Mouse (Mus musculus) hindbrain, embryonic 13.5 days (tissue): ENCODE data around the gene Arl15. TPM values are rescaled to one million over a fixed set of nuclear protein-coding genes. Genes with fewer than 3 reads are reported as not detected.
"Not testable (repeated sequence)": the region's sequence is repeated elsewhere in the genome, so short reads cannot be mapped to it uniquely, and the experiment has no call there.

ENCODE experiments used
- ATAC-seq: fragments of 200-750 bp; cut with Nextera tagmentation; 2 replicates; pipeline ENCODE4 v1.8.0; 2017; ENCODE audit warnings: moderate TSS enrichment; ENCODE audit not compliant: low FRiP score
- H3K27ac ChIP-seq: fragments of 300-500 bp; sonication (generic); 2 replicates; pipeline ENCODE4 v1.5.1; 2015; ENCODE audit warnings: inconsistent platforms, mild to moderate bottlenecking, moderate library complexity
- H3K27me3 ChIP-seq: fragments of 300-500 bp; sonication (generic); 2 replicates; pipeline ENCODE4 v1.6.1; 2015; ENCODE audit warnings: mild to moderate bottlenecking, inconsistent platforms
- H3K36me3 ChIP-seq: fragments of 300-500 bp; sonication (generic); 2 replicates; pipeline ENCODE4 v1.6.1; 2015; ENCODE audit warnings: mild to moderate bottlenecking, inconsistent platforms
- H3K4me1 ChIP-seq: fragments of 300-500 bp; sonication (generic); replicated peaks from 2 replicates; pipeline ENCODE4 v1.6.1; 2015; ENCODE audit warnings: inconsistent platforms
- H3K4me2 ChIP-seq: fragments of 300-500 bp; sonication (generic); 2 replicates; pipeline ENCODE4 v1.6.1; 2015; ENCODE audit warnings: inconsistent platforms, mild to moderate bottlenecking, moderate library complexity
- H3K4me3 ChIP-seq: fragments of 300-500 bp; sonication (generic); 2 replicates; pipeline ENCODE4 v1.5.1; 2015; ENCODE audit warnings: mild to moderate bottlenecking, inconsistent platforms
- H3K9ac ChIP-seq: fragments of 300-500 bp; sonication (generic); 2 replicates; pipeline ENCODE4 v1.6.1; 2015; ENCODE audit warnings: mild to moderate bottlenecking, inconsistent platforms
- H3K9me3 ChIP-seq: fragments of 300-500 bp; sonication (generic); 2 replicates; pipeline ENCODE4 v1.6.1; 2016; ENCODE audit warnings: inconsistent platforms
- WGBS: fragments of 180-500 bp; shearing (Covaris S2); methylation state at CpG from one replicate; pipeline ENCODE4 v1.1.7; 2015; 5-methylcytosine and 5-hydroxymethylcytosine counted together
- polyA plus RNA-seq: library from polyadenylated mRNA; unstranded; fragments of >200 nt; fragmentation: Nextera tagmentation; extraction: Ambion mirVana; gene quantifications from 2 replicates; pipeline ENCODE4 v1.2.1, GENCODE M21; 2015

Gene Arl15
- polyA plus RNA-seq, 1 experiment from 2014 or later: 17.3 TPM

DNA sequence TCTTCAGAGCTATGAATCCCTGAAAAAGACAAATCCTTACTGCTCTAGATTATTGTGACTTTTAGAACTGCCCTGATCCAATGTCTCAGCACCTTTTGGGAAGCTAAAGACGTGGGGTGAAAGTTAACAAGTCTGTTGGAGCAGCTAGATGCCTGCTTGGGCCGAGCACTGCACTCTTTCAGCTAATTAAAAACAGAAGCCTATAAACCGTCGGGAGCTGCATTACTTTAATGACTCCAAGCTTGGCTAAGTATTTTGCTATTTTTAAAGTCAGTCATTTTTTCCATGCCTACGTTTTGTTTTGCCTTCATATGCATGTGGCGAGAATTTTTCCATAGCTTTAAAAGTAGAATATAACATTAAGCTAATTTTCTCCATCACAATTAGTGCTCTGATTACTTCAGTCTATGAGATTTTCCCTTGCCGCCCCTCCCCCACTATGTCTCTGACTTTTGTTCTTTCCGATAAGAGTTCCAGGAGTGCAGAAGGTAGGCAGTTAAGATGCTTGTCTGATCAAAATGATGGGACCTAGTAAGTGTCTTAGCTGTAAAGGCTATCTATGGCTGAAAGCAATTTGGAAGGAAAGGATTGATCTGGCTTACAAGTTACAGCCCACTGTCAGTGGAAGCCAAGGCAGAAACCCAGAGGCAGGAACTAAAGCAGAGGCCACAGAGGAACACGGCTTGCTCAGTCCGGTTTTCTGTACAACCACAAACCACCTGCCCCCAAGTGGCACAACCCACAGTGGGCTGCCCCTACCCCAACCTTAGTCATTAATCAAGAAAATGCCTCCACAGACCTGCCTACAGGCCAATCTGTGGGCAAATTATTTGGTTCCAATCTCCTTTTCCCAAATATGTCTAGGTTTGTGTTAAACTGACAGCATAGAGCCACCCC, 18.8 kb upstream of the Arl15 start:
- 78% methylated on average over 10 of the region's 10 CpGs for WGBS
- no peak overlapping the region for H3K9ac ChIP-seq
- ATAC-seq: no peak
- H3K4me3 ChIP-seq: no peak overlapping the region
- H3K36me3 ChIP-seq: no peaks in the 10 kb centered on the region
- H3K27ac ChIP-seq: no peak overlapping the region
- no peaks in the 10 kb centered on the region for H3K4me1 ChIP-seq
- H3K4me2 ChIP-seq: no peak overlapping the region
- no peaks in the 10 kb centered on the region for H3K9me3 ChIP-seq
- H3K27me3 ChIP-seq: no peaks in the 10 kb centered on the region

DNA sequence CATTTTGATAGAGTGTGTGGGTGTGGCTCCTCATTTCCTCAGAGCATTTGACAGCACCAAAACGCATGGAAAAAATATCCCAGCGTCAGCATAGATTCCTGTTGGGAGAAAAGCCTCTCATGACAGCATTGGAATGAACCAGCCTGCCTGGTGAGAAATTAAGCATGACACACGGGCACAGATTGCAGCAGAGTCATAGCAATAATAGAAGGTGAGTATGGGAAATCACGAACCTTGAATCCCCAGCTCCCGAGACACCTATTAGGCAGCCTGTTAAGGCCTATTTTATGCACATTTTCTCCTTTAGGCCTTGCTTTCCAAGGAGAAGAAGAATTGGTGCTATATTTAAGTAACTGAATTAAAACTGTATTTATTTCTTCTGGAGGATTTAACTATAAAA, 8.5 kb upstream of the Arl15 start:
- no peaks in the 10 kb centered on the region for H3K27me3 ChIP-seq
- H3K36me3 ChIP-seq: no peaks in the 10 kb centered on the region
- no peak overlapping the region for H3K4me3 ChIP-seq
- 0 out of 2 replicates have a peak, but pooled peaks cover 6% of the 10 kb centered on the region for H3K4me1 ChIP-seq
- no peak overlapping the region for H3K4me2 ChIP-seq
- 0 out of 2 replicates have a peak overlapping the region, but pooled peaks have one; percentile 0 for H3K27ac ChIP-seq
- no peaks in the 10 kb centered on the region for H3K9me3 ChIP-seq
- H3K9ac ChIP-seq: no peak overlapping the region
- WGBS: 58% methylated on average over 5 of the region's 5 CpGs
- ATAC-seq: no peak

DNA sequence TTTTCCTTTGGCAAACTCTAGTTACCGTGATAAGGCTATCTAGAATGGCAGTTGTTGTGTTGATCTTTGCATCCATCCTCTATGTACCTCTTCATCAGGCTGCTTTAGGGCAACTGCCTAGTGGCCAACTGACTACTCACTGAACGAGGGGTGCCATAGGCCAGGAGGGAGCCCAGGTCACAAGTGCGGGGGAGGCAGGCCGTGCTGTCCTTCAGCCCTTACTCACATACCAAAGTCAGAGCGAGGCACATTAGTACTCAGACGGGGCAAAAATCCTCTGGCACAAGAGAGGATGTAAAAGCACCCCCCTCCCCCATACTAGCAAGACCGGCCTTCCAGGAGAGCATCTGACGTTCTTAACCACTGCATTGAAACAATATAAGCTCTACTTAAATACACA, 7.2 kb upstream of the Arl15 start:
- Histone ChIP-seq H3K9me3 (no peaks in the 10 kb centered on the region), H3K36me3 (no peaks in the 10 kb centered on the region), H3K27ac (no peak overlapping the region), H3K4me2 (no peak overlapping the region), H3K4me1 (0 out of 2 replicates have a peak, but pooled peaks cover 6% of the 10 kb centered on the region), H3K4me3 (no peak overlapping the region), H3K9ac (no peak overlapping the region), H3K27me3 (no peaks in the 10 kb centered on the region)
- ATAC-seq: no peak
- WGBS: 77% methylated on average over 8 of the region's 8 CpGs

DNA sequence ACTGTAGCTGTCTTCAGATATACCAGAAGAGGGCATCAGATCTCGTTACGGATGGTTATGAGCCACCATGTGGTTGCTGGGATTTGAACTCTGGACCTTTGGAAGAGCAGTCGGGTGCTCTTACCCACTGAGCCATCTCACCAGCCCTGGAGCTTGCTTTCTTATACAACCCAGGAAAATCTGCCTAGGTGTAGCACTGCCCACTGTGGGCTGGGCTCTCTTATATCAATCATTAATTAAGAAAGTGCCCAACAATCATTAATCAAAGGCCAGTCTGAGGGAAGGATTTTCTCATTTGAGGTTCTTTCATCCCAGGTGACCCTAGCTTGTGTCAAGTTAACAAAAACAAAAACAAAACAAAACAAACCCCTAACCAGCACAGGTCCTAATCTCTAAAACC, 4.3 kb upstream of the Arl15 start:
- not testable (repeated sequence) for ATAC-seq, H3K36me3 ChIP-seq, H3K9me3 ChIP-seq, H3K27me3 ChIP-seq, H3K4me1 ChIP-seq, H3K27ac ChIP-seq, H3K9ac ChIP-seq, H3K4me2 ChIP-seq, H3K4me3 ChIP-seq
- 98% methylated on average over 3 of the region's 3 CpGs for WGBS

DNA sequence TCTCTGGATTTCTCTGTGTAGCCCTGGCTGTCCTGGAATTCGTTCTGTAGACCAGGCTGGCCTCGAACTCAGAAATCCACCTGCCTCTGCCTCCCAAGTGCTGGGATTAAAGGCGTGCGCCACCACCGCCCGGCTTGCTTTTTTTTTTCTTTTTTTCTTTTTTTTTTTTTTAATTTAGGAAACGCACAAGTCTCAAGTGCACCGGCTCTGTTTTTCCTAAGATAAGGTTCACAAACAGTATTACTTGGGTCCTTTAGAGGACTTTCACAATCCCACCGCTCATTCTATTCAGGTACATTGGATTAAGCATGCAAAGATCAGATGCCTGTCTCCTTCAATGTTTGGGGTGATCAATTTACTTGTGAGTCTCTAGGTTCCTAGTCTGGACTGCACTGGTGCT, 668 bp upstream of the Arl15 start:
- peaks cover 23% of the 10 kb centered on the region for H3K4me1 ChIP-seq
- H3K9ac ChIP-seq: peak overlapping the region; percentile 88
- 83% methylated on average over 9 of the region's 9 CpGs for WGBS
- H3K36me3 ChIP-seq: no peaks in the 10 kb centered on the region
- H3K4me3 ChIP-seq: peak overlapping the region; percentile 81
- H3K27ac ChIP-seq: peak overlapping the region; percentile 96
- peak overlapping the region; percentile 65 for H3K4me2 ChIP-seq
- H3K9me3 ChIP-seq: no peaks in the 10 kb centered on the region
- no peaks in the 10 kb centered on the region for H3K27me3 ChIP-seq
- no peak for ATAC-seq

DNA sequence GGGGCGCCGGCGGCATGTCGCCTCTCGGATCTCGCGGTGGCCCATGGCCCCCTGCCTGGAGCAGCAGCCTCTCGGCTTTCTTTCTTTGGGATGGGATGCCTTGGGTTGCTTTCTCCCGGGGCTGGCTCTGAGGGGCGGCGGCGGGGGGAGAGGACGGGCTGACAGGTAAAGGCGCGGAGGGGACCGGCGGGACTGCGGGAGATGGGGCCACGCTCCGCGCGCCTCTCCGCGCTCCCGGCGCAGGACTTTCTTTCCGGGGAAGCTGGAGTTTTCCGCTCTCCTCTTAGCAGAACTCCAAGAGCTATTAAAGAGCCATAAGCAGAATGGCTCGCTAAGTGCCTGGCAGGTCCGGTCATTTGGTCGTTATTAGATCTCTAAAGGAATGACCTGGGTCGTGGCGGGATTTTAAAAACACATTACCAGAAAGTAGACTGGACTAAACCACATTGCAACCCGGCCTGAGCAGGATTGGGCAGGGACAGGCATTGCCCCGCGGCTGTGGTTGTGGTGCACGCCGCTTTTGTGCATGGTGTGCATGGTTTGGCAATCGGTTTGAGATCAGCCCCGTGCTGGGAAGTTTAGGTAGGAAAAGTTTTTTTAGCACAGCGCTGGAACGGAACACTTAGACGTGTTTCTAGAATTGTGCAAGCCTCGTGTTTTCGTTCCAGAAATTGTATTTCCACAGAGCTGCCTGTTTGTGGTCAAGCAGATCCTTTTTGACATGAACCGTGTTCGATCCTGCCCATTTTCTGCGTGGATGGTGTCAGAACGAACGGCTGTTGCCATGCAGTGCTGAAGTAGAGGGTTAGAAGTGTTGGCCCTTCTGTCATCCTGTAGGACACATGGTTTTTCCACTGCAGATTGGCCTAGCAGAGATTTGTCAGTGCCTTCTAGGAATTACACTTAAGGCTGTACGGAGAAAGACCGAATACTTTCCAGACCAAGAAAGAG, 675 bp downstream of the Arl15 start:
- WGBS: 2% methylated on average over 52 of the region's 52 CpGs
- peak overlapping the region; percentile 91 for H3K27ac ChIP-seq
- H3K4me2 ChIP-seq: peak overlapping the region; percentile 68
- peak; percentile 72 for ATAC-seq
- H3K27me3 ChIP-seq: no peaks in the 10 kb centered on the region
- H3K9me3 ChIP-seq: no peaks in the 10 kb centered on the region
- H3K36me3 ChIP-seq: no peaks in the 10 kb centered on the region
- peaks cover 23% of the 10 kb centered on the region for H3K4me1 ChIP-seq
- H3K9ac ChIP-seq: peak overlapping the region; percentile 92
- peak overlapping the region; percentile 81 for H3K4me3 ChIP-seq

DNA sequence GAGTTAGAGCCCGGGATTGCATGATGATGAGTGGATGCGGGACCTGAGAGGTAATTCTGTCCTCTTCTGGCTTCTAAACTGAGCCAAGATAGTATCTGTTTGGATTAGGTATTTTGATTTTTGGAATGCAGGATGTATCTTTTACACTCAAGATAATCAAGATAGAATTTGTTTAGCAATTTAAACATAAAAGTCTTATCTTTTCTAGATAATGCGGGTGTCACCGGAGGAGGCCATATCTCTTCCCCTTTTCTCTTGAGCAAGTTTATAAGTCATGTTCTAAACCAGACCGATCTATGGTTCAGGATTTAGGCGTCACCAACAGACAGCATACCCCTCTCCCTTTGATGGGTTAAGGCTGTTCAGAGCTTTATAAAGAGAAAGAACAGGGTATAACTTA, 3.1 kb downstream of the Arl15 start:
- Histone ChIP-seq H3K36me3 (no peaks in the 10 kb centered on the region), H3K27ac (no peak overlapping the region), H3K27me3 (no peaks in the 10 kb centered on the region), H3K4me3 (no peak overlapping the region), H3K9me3 (no peaks in the 10 kb centered on the region), H3K4me1 (peaks cover 28% of the 10 kb centered on the region), H3K4me2 (no peak overlapping the region), H3K9ac (no peak overlapping the region)
- no peak for ATAC-seq
- 94% methylated on average over 6 of the region's 6 CpGs for whole genome bisulfite sequencing

DNA sequence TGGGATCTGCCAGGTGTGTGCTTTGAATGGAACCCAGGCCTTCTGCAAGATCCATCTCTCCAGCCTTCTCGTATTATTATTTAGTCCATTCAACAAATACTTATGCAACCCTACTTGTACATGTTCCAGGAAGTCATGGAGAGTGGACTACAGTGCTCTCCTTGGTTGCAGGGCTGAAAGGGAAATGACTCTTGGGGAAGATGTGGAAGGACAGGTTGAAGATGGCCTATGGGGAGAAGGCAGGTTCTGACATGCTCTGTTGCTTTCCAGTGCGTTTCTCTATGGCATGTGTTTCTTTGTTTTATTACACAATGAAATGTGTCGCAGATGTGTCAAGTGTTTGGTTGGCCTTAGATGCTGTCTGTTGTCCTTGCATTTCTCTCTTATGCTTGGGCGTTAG, 5.1 kb downstream of the Arl15 start:
- H3K4me1 ChIP-seq: peaks cover 26% of the 10 kb centered on the region
- no peak overlapping the region for H3K27ac ChIP-seq
- H3K36me3 ChIP-seq: no peaks in the 10 kb centered on the region
- no peaks in the 10 kb centered on the region for H3K27me3 ChIP-seq
- no peak overlapping the region for H3K9ac ChIP-seq
- no peaks in the 10 kb centered on the region for H3K9me3 ChIP-seq
- 79% methylated on average over 4 of the region's 4 CpGs for WGBS
- no peak overlapping the region for H3K4me2 ChIP-seq
- no peak overlapping the region for H3K4me3 ChIP-seq
- ATAC-seq: no peak

DNA sequence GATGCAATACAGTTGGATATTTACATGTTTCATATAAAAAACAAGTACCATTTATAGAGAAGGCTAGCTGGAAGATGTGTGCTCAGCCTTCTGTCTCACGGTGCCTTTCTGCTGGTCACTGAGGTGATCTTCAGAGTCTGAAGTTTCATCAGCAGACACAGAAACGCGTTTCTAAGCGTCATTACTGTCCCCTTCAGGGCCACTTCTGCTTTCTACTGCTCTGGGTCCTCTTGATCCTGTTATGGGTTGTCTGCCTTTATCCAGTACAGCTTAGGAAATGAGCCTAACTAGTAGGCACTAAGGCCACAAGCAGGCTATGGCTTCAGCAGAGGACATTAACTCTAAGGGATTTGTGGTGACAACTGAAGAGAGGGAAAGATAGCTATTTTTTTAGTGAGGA, 5.9 kb downstream of the Arl15 start:
- Histone ChIP-seq H3K27ac (no peak overlapping the region), H3K9me3 (no peaks in the 10 kb centered on the region), H3K9ac (no peak overlapping the region), H3K4me2 (no peak overlapping the region), H3K27me3 (no peaks in the 10 kb centered on the region), H3K4me3 (no peak overlapping the region), H3K4me1 (peaks cover 23% of the 10 kb centered on the region), H3K36me3 (no peaks in the 10 kb centered on the region)
- WGBS: 96% methylated on average over 4 of the region's 4 CpGs
- no peak for ATAC-seq

DNA sequence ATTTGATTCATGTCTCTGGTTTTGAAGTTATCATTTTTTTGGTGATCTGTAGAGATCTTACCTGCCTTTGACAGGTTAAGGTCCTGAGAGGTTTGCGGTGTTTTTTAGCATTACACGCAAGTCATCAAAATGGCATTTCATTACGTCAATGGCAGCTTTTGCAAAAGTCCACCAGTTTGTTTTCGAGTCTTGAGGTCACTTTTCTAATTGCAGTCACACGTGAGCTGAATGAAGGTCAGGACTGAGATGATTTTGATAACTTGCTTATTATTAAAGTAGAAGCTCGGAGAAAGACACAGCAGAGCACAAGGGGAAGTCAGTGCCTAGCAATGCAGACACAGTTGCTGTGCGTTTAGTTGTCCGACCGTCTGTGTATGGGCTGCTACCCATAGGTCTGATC, 8.3 kb downstream of the Arl15 start:
- Histone ChIP-seq H3K4me2 (no peak overlapping the region), H3K9ac (no peak overlapping the region), H3K9me3 (no peaks in the 10 kb centered on the region), H3K4me1 (peaks cover 5% of the 10 kb centered on the region; the same call in 1 of the 2 replicates), H3K36me3 (no peaks in the 10 kb centered on the region), H3K4me3 (no peak overlapping the region), H3K27me3 (no peaks in the 10 kb centered on the region), H3K27ac (no peak overlapping the region)
- WGBS: 89% methylated on average over 9 of the region's 9 CpGs
- ATAC-seq: no peak

DNA sequence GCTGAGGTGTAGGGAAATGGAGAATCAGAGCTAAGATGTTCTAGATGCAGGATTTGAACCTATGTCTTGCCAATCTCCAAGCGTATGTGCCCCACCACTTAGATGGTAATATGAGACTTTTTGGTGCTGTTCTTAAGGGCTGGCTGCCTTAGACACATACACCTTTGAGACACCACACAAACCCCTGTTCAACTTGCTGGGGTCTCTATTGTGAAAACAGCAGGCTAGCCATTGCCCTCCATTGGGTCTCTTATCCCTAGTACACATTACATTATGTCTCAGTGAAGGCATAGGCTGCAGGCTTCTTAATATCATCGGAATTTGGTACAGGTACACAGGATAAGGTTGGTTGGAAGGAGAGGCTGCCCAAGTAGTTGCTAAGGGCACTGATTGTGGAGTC, 16.8 kb downstream of the Arl15 start:
- H3K27me3 ChIP-seq: no peaks in the 10 kb centered on the region
- H3K4me3 ChIP-seq: no peak overlapping the region
- no peaks in the 10 kb centered on the region for H3K36me3 ChIP-seq
- no peak overlapping the region for H3K27ac ChIP-seq
- ATAC-seq: no peak
- H3K9me3 ChIP-seq: no peaks in the 10 kb centered on the region
- H3K4me2 ChIP-seq: no peak overlapping the region
- WGBS: 98% methylated on average over 2 of the region's 2 CpGs
- H3K9ac ChIP-seq: no peak overlapping the region
- H3K4me1 ChIP-seq: peaks cover 17% of the 10 kb centered on the region

DNA sequence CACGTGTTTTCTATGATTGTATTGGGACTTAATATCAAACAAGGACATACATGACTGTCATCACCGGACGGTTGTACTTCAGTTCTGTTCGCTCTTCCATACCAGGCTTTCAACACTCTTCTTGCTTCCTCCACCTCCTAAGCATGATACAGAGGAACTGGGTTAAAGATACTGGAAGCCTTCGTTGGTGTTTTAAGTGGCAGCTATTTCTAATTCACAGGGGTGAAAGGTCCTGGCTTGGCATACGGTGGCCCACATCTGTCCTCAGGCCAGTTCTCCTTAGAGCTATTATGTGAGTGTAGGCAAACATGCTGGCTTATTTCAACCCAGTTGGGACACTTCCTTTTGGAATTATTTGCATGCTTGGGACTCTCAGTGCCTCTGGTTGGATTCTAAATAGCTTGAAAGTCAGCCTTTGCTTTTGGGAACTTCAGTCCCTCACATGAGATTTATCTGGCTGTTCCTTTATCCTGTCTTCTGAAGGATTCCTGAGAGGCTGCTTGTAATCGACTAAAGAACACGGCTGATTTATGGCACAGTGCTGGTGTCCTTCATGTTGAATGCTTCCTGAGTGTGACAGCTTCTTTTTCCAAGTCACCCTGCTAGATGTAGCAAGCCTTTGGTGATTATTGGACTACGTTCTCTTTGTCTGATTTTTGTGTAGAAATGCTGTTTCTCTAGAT, 17.7 kb downstream of the Arl15 start:
- ATAC-seq: no peak
- no peak overlapping the region for H3K4me3 ChIP-seq
- peak overlapping the region; percentile 35; the same call in 1 of the 2 replicates for H3K27ac ChIP-seq
- H3K4me2 ChIP-seq: no peak overlapping the region
- 60% methylated on average over 9 of the region's 9 CpGs for WGBS
- H3K9ac ChIP-seq: no peak overlapping the region
- no peaks in the 10 kb centered on the region for H3K27me3 ChIP-seq
- H3K4me1 ChIP-seq: peaks cover 20% of the 10 kb centered on the region
- no peaks in the 10 kb centered on the region for H3K36me3 ChIP-seq
- H3K9me3 ChIP-seq: no peaks in the 10 kb centered on the region
